Mouse (Mus musculus) brain, embryonic 14.5 days (tissue): ENCODE data around the gene Inpp5k.

ENCODE experiments used
- CTCF ChIP-seq: fragments of 200-500 bp; IDR thresholded peaks from 2 replicates; pipeline ENCODE4 v1.5.1; 2012; ENCODE audit warnings: inconsistent platforms, mild to moderate bottlenecking, moderate library complexity, borderline replicate concordance; ENCODE audit not compliant: insufficient read depth, insufficient read length; ENCODE audit errors: extremely low read depth
- POLR2A ChIP-seq: fragments of 200-500 bp; IDR thresholded peaks from 2 replicates; pipeline ENCODE4 v1.6.1; 2012; ENCODE audit warnings: mild to moderate bottlenecking, inconsistent platforms, borderline replicate concordance; ENCODE audit not compliant: poor library complexity, insufficient read depth, insufficient read length, severe bottlenecking; ENCODE audit errors: extremely low read depth

DNA sequence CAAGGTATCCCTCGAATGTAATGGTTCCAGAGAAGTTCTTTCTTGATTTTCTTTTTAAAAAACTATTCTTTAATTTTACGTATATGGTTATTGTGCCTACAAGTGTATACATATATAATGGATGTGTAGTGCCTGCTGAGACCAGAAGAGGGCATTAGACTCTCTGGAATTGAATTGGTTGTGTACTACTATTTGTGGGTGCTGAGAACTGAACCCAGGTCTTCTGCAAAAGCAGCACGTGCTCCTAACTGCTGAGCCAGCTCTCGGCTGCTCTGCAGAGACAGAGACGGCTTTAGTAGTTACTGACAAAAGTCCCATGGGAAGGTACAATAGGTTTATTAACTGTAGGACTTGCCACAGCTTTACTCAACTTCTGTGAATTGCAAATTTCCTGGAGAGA is 53.7 kb downstream of the Inpp5k start:
- no peak for TF ChIP-seq CTCF
- no peak for TF ChIP-seq POLR2A
